Mouse (Mus musculus) gastrocnemius, adult 2 months (tissue): ENCODE data around the gene Lyrm7. TPM values are rescaled to one million over a fixed set of nuclear protein-coding genes. Genes with fewer than 3 reads are reported as not detected.

Experiments
- DNase-seq: peaks from one replicate; pipeline ENCODE4 v3.0.0; 2022
- H3K27ac ChIP-seq: fragments of 200-600 bp; 2 replicates; pipeline ENCODE4 v1.8.1; 2022; ENCODE audit warnings: mild to moderate bottlenecking
- H3K4me3 ChIP-seq: fragments of 200-600 bp; 2 replicates; pipeline ENCODE4 v1.8.1; 2022; ENCODE audit warnings: mild to moderate bottlenecking, moderate library complexity
- CTCF ChIP-seq: fragments of 200-600 bp; IDR thresholded peaks from 2 replicates; pipeline ENCODE4 v1.8.1; 2022; ENCODE audit warnings: antibody characterized with exemption, mild to moderate bottlenecking, moderate library complexity
- intact Hi-C: fragments of 180-260 bp; cut with DNase I; formaldehyde crosslinking; loops from one replicate; pipeline ENCODE4 v1.15.1; 2025
- total RNA-seq, 2 experiments: library from RNA; stranded (reverse); gene quantifications; 2 replicates each; pipeline ENCODE4 v1.2.3; 2021

Lyrm7 gene
- total RNA-seq, 2 experiments from 2014 or later, result 18.7 to 30.6 TPM

DNA sequence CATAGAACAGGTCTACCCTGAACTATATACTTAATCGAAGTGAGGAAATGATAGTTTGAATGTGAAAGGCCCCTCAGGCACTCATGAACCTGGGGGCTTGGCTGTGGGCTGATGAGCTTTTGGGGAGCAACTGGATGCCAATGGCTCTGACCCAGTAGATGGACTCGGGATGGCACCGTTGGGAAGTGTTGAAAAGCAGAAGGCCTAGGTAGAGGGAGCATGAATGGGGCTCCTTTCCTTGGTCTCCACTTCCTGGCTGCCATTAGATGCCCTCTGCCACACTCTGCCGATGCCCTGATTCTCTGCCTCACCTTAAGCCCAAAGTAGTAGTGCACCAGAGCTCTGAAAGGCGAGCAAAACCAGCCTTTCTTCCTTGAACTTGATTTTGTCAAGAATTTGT is 15.3 kb upstream of the Lyrm7 start:
- H3K27ac ChIP-seq, result no peak overlapping the region
- TF ChIP-seq CTCF, result no peak
- no peak overlapping the region for H3K4me3 ChIP-seq
- intact Hi-C loops, result loop anchor here (10.0 kb wide), 1 partner anchor 199 kb away; the partner anchor contains the start of gene Ccdc69
- DNase-seq, result no peak

DNA sequence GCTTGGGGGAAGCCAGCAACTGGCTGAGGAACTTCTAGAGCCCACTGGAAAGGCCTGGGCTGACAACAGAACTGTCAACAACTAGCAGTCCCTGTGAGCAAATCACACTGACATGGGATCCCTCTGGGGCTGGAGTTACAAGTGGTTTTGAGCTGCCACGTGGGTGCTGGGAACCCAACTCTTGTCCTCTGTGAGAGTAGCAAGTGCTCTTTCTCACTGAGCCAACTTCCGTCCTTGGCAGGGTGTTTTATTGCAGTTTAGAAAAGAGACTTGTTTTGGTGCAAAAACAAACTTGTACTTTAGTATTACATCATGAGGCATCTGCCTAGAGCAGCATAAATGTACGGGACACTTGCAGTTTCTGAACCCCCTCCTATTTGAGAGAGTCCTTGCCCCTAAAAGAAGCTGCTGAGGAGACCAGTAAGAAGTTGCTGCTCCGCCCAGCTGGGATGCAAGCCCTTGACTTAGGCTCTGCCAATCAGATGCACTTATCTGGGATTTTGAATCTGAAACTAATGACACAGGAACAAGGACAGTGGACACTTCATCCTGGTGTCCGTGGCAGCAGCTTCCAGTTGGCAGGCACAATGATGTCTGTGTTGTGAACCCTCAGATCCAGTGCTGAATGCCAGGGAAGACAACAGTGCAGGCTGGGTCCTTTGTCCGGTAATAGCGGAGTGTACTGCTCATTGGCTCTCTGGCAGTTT is 11.3 kb upstream of the Lyrm7 start:
- no peak for TF ChIP-seq CTCF
- peak; percentile 37 for DNase-seq
- Histone ChIP-seq H3K27ac (peak overlapping the region; percentile 0; the same call in 1 of the 2 replicates), H3K4me3 (no peak overlapping the region)
- intact Hi-C loops, result loop anchor here (10.0 kb wide), 1 partner anchor 203 kb away; the partner anchor contains the start of gene Ccdc69

DNA sequence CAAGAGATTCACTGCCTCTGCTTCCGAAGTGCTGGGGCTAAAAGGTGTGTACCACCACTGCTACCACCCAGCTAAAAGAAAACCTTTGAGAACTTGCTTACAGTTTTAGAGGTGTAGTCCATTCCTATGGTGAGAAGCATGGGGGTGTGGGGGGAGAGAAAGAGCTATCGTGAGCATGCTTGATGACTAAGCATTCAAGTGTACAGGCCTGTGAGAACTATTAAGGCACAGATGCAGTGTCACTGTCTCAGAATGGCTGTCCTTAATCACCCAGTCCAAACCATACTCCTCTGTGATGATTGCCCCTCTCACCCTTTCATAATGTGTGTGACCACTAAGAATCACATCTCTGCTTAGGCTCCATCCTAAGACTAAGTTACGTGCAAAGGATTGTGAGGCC is 8.6 kb upstream of the Lyrm7 start:
- intact Hi-C loops, result no loop called here
- TF ChIP-seq CTCF, result no peak
- Histone ChIP-seq H3K4me3 (no peak overlapping the region), H3K27ac (no peak overlapping the region)
- no peak for DNase-seq

DNA sequence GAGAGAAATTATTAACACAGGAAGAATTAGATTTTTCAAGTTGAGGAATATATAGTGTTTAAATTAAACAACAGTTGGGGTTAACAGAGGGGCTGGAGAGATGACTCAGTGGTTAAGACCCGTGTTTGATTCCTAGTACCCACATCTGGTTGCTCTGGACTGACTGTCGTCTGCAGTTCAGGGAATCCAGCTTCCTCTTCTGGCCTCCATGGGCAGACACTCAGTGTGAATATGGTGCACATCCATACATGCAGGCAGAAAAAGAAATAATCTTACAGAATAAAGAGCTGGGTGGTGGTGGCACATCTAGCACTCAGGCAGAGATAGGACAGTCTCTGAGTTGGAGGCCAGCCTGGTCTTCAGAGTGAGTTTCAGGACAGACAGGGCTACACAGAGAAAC is 7.7 kb upstream of the Lyrm7 start:
- no peak for DNase-seq
- no peak overlapping the region for H3K27ac ChIP-seq
- no peak for TF ChIP-seq CTCF
- intact Hi-C loops, result no loop called here
- no peak overlapping the region for H3K4me3 ChIP-seq

DNA sequence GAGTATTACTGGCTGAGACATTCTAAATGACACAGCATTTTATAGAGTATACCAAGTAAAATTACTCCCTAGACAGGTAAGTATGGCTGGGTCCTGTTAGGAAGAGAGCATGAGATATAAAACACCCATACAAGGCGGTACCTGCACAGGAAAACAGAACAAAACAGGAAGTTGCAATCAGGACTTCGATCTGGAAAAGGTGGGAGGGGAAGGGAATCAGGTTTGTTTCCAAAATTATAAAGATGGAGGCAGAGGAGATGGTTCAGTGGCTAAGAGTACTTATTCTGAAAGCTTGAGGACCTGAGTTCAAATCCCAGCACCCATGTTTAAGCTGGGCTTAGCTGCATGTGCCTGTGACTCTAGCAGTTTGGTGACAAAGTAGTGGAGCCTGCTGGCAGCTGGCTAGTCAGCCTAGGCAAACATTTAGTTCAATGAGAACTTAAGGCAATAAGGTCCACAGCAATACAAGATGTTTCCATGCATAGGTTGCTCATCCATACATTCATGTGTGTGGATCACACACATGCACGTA is 7.3 kb upstream of the Lyrm7 start:
- DNase-seq, result no peak
- no peak for TF ChIP-seq CTCF
- Histone ChIP-seq H3K27ac (0 out of 2 replicates have a peak overlapping the region, but pooled peaks have one; percentile 4), H3K4me3 (no peak overlapping the region; the same call in 1 of the 2 replicates)
- intact Hi-C loops, result no loop called here

DNA sequence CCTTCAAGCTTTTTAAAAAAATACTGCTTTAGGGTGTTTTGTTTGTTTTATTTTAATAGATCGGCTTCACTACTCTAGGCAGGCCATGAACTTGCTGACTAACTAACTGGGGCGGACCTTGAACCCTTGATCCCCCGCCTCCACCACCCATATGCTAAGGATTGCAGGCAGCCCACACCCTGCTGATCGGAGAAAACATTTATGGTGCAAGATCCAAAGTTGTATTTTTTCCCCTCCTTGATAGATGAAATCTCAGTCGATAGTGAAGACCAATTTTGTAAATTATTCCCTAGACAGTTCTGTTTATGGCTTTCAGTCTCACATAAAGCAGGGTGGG is 6.3 kb upstream of the Lyrm7 start:
- no peak for DNase-seq
- intact Hi-C loops, result no loop called here
- Histone ChIP-seq H3K4me3 (peak overlapping the region; percentile 96), H3K27ac (peak overlapping the region; percentile 94)
- no peak for TF ChIP-seq CTCF

DNA sequence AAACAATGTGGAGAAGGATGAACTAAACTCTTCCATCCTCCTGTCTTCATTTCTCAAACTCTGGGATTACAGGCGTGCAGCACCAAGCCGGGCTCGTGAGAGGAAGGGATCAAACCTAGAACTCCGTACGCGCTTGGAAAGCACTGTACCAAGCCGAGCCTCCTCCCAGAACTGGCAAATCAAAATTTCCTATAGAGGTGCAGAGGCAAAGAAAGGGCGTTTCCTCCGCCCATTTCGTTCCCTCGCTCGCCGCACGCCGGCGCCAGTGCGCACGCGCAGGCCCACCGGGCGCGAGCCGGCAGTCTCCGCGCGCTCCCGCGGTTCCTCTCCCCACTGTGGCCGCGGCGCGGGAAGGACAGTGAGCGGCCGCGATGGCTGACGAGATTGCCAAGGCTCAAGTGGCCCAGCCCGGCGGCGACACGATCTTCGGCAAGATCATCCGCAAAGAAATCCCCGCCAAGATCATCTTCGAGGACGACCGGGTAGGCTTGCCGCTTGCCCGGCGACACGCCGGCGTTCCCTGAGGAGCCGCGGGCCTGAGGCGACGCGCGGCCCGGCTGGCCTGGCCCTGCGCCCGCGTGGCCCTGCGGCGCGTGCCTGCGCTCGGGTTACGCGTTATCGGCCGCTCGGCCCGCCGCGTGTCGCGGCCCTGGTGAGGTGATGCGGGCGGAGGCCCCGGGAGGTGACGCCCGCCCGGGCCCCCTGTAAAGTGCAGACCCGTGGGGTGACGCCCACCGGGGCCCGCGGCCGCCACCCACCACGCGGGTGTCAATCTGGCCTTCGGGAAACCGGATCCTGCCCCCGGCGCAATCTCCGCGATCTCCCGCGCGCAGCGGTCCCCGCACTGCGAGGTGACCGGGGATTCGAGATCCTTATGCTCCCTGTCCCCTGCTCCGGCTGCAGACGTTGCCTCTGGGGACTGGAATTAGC is 5.7 kb upstream of the Lyrm7 start, which contains the start of gene Hint1:
Hint1 (plus strand) TSS at position 265 of the 930 bp plus-strand sequence.
- intact Hi-C loops, result no loop called here
- H3K27ac ChIP-seq, result peak within 1 kb of the TSS; percentile 94
- DNase-seq, result peak; percentile 95
- peak within 1 kb of the TSS; percentile 96 for H3K4me3 ChIP-seq
- TF ChIP-seq CTCF, result 0 out of 2 replicates have a peak, but pooled peaks have one; percentile 7

DNA sequence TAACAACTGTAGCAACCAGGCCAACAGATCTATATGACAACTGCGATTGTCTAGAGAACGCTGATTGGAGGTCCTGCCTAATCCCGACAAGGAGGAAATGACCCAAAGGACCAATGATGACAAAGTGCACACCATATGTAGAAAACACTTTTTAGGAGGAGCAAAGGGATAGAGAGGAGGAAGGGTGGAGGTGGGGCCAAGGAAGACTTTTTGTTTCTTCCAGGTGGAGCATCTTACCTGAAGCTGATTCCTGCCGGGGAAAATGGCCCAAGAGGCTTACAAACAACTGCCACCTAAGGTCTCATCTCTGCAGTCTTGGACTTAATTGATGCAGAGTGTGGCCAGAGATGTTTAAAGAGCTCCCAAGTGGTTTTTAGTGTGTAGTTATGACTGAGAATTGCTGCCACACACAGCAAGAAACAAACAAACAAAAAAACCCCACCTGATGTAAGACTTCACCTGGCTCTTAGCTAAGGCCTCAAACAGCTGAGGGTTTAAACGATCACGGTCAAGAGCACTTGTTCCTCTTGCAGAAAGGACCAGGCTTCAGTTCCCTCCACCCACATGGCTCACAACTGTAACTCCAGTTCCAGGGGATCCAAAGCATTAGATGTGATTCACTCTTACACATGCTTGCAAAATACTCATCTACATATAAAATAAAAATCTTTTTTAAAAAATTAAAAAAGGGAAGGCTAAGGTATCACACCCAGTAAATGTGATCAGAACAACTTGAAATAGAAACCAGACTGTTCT is 4.8 kb upstream of the Lyrm7 start:
- TF ChIP-seq CTCF, result no peak
- H3K27ac ChIP-seq, result peak overlapping the region; percentile 94
- intact Hi-C loops, result no loop called here
- H3K4me3 ChIP-seq, result peak overlapping the region; percentile 96
- no peak for DNase-seq

DNA sequence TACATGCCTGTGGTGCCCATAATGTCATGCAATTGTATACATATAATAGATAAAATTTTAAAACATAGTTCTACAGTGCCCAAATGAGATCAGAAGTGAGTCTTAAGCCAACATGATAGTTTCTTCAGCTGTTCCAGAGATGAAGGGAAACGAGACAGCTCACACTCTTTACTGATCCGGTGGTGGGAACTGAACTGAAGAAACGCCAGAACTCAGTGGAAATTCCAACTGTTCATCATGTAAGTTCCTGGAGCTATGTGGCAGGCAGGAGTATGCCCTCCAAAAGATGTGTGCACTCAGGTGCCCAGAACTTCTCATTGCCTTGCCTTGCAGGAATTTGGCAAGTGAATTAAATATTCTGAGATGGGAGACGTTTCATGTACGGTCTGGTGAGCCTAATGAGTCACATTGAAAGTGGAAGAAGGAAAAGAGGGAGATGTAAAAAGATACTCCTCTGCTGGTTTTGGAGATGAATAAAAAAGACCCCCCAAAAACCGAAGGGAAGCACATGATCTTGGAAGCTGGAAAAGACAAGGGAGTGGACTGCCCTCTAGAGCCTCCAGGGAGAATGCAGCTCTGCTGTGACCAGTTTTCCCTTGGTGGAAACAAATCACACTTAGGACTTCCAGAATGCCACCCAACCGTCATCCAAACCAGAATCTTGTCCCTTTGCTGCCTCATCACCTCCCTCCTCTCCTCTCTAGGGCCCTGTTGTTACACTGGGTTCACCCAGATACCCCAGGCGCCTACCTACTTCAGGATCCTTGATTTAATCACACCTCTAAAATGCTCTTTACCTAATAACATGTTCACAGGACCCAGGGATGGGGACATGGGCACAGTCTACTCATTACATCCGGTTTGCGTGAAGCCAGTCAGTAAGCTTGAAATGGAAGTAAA is 2.2 kb upstream of the Lyrm7 start:
- intact Hi-C loops, result no loop called here
- Histone ChIP-seq H3K27ac (0 out of 2 replicates have a peak overlapping the region, but pooled peaks have one; percentile 29), H3K4me3 (peak overlapping the region; percentile 53)
- peak; percentile 90 for TF ChIP-seq CTCF
- peak; percentile 59 for DNase-seq

DNA sequence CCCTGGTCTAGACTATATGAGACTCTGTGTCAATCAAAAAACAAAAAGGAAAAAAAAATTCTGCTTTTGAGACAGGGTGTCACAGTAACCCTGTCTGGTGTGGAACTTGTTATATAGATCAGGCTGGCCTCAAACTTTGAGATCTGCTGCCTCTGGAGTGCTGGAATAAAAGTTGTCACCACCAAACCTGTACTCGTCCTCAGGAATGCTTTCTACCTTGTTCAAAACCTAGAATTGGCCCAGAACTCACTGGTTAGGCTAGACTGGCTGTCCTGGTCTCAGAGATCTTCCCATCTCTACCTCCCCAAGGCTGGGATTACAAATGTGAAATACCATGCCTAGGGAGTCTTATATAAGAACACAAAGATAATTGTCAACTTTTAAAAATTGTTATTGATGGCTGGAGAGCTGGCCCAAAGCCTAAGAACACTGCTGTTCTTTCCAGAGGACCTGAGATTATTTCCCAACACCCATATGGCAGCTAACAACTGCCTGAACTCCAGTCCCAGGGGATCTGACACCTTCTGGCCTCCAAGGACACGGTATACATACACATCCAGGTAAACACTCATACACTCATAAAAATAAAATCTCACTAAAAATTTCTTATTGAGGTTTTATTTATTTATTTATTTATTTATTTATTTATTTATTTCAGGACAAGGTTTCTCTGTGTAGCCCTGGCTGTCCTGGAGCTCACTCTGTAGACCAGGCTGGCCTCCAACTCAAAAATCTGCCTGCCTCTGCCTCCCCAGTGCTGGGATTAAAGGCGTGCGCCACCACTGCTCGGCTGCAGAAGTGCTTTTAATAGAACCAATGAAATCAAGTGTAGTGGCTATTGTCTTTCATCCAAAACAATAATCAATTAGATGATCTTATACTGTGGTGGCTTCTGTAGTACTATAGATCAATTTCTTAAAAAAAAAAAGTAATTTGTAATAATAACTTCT is 1.0 kb upstream of the Lyrm7 start:
- TF ChIP-seq CTCF, result no peak
- DNase-seq, result no peak
- intact Hi-C loops, result loop anchor here (2.0 kb wide), 1 partner anchor 75 kb away; the partner anchor contains the start of gene Cdc42se2
- H3K4me3 ChIP-seq, result peak overlapping the region; percentile 82
- H3K27ac ChIP-seq, result peak overlapping the region; percentile 96; the same call in 1 of the 2 replicates
